Mouse (Mus musculus): ENCODE results near the gene 2700097O09Rik. TPM values are rescaled to one million over a fixed set of nuclear protein-coding genes. Genes with fewer than 3 reads are reported as not detected.
"Not testable (repeated sequence)": the region's sequence is repeated elsewhere in the genome, so short reads cannot be mapped to it uniquely, and the experiment has no call there.

Gene 2700097O09Rik
- polyA plus RNA-seq, 1 experiment from 2014 or later: 30.7 TPM

- H3K4me1 ChIP-seq (replicated peaks): no peaks in the 10 kb centered on the region
- H3K4me3 ChIP-seq (replicated peaks): no peak overlapping the region
- H3K9ac ChIP-seq: no peak overlapping the region
- WGBS: 83% methylated on average over 7 of the region's 7 CpGs
- H3K27ac ChIP-seq: no peak overlapping the region
- H3K4me2 ChIP-seq (replicated peaks): no peak overlapping the region
- H3K9me3 ChIP-seq: no peaks in the 10 kb centered on the region
- no peaks in the 10 kb centered on the region for H3K36me3 ChIP-seq
- ATAC-seq: no peak
- H3K27me3 ChIP-seq (replicated peaks): no peaks in the 10 kb centered on the region
Observed at GRCm38 (mm10) chr12:55019421-55019877, 60.5 kb downstream of the 2700097O09Rik start.

DNA sequence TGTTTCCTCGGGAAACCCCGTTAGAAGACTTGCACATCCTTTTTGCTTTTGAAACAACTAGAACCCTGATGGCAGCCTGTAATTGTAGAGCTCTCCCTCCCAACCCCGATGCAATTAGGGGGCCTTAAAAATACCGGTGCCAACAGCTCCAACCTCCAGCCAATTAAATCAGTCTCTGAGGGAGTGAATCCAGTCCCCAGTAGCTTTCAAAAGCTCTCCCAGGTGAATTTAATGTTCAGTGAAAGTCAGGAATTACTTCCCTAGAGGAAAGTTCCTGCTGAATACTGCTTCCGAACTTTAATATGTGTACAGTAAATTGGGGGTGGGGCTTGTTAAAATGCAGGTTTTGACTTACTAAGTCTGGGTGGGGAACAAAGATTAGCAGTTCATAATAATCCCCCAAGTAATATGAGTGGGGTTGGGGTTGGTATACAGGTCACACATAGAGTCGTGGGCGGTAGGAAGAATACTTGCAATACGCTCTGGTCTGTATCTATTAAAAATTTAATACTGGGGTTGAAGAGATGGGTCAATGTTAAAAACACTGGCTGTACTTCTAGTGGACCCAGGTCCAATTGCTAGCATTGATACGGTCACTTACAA, 62.7 kb downstream of the 2700097O09Rik start:
- H3K4me3 ChIP-seq (replicated peaks): no peak overlapping the region
- WGBS: 70% methylated on average over 9 of the region's 9 CpGs

DNA sequence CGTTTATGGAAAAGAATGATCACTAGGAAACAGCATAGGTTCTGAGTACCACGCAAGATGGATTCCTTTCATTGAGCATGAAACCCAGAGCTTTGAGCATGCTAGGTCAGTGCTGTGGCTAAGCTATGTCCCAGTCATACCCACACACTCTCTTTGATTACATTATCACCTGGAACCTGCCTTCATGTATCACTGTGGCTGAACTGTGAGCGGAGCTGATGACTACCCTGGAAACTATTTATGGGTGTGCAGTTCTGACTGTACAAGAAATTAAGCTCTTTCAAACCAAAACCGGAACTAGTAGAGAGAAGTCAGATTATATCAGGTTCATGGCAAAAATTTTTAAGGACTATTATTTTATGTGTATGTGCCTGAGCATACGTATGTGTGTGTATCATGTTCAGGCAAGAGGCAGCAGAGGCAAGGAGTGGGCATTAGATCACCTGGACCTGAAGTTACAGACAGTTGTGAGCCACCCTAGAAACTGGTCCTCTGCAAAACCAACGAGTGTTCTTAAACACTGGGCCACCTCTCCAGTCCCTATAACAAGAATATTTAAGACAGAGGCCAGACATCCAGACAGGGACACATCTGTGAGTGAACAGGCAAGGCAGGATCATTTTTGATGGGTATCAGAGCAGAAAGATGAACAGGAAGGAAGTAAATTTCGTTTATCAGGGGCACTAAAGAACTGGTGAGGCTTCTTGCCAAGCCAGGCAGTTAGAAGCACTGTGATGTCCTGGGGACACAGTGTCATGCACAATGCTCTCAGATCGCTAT, 63.4 kb downstream of the 2700097O09Rik start:
- H3K27ac ChIP-seq: no peak overlapping the region
- no peaks in the 10 kb centered on the region for H3K4me1 ChIP-seq (replicated peaks)
- no peak overlapping the region for H3K4me3 ChIP-seq (replicated peaks)
- H3K9me3 ChIP-seq: no peaks in the 10 kb centered on the region
- no peak for ATAC-seq
- H3K36me3 ChIP-seq: no peaks in the 10 kb centered on the region
- H3K9ac ChIP-seq: no peak overlapping the region
- no peaks in the 10 kb centered on the region for H3K27me3 ChIP-seq (replicated peaks)
- no peak overlapping the region for H3K4me2 ChIP-seq (replicated peaks)
- WGBS: 71% methylated on average over 8 of the region's 8 CpGs

More for the DNA sequence above, 62.7 kb downstream of the 2700097O09Rik start:
- Histone ChIP-seq H3K4me1 (replicated peaks) (no peaks in the 10 kb centered on the region), H3K36me3 (no peaks in the 10 kb centered on the region), H3K9ac (no peak overlapping the region), H3K4me2 (replicated peaks) (no peak overlapping the region), H3K27me3 (replicated peaks) (no peaks in the 10 kb centered on the region), H3K9me3 (no peaks in the 10 kb centered on the region), H3K27ac (no peak overlapping the region)
- no peak for ATAC-seq

DNA sequence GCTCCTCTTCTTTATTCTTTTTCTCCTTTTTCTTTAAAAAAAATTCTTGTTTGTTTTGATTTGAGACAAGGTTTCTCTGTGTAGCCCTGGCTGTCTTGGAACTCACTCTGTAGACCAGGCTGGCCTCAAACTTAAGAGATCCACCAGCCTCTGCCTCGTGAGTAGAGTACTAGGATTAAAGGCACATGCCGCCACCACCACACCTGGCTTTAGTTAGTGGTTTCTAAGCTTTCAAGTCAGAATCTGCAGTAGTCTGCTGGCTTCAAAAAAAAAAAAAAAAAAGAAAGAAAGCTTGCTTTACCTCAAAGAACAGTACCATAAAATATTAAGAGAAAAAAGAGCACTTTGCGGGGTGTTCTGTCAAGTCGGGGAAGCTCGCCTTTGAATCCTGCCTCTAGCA, 64.5 kb downstream of the 2700097O09Rik start:
- Histone ChIP-seq H3K9ac (no peak overlapping the region), H3K36me3 (no peaks in the 10 kb centered on the region), H3K27ac (no peak overlapping the region), H3K4me3 (replicated peaks) (no peak overlapping the region), H3K4me2 (replicated peaks) (no peak overlapping the region), H3K27me3 (replicated peaks) (no peaks in the 10 kb centered on the region), H3K9me3 (no peaks in the 10 kb centered on the region), H3K4me1 (replicated peaks) (no peaks in the 10 kb centered on the region)
- WGBS: 85% methylated on average over 5 of the region's 5 CpGs
- ATAC-seq: no peak

GRCm38 (mm10) chr12:55013626-55014398, 66.1 kb downstream of the 2700097O09Rik start, which contains the start of gene Baz1a:
Gene Baz1a, minus strand, starts transcription at chr12:55014348.
- 88% methylated on average over 6 of the region's 6 CpGs for WGBS
- Histone ChIP-seq H3K36me3 (no peaks in the 10 kb centered on the region), H3K4me1 (replicated peaks) (no peaks in the 10 kb centered on the region)

DNA sequence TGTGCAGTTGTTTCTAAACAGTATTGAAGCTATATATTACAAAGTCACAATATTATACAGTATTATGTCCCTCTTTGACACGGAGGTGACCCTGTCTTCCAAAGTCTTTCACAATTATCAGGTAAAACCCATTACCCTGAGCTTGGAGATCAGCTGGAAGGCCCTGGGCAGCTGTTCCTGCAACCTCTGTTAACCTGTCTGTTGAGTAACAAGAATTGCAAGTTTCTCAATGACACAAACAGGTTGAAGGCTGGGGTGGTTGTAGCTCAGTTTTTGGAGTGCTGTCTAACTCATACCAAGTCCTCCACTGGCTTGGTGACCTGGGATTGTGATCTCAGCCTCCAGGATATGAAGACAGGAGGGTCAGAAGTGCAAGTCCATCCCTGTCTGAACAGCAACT, 66.9 kb downstream of the 2700097O09Rik start:
- Histone ChIP-seq H3K4me1 (replicated peaks) (no peaks in the 10 kb centered on the region), H3K9me3 (no peaks in the 10 kb centered on the region), H3K4me2 (replicated peaks) (no peak overlapping the region), H3K36me3 (no peaks in the 10 kb centered on the region), H3K9ac (no peak overlapping the region), H3K27ac (no peak overlapping the region), H3K27me3 (replicated peaks) (no peaks in the 10 kb centered on the region), H3K4me3 (replicated peaks) (no peak overlapping the region)
- no peak for ATAC-seq
- WGBS: 74% methylated on average over 1 of the region's 1 CpGs

More at GRCm38 (mm10) chr12:55013626-55014398, 66.1 kb downstream of the 2700097O09Rik start, which contains the start of gene Baz1a:
- H3K27me3 ChIP-seq (replicated peaks): no peaks in the 10 kb centered on the region
- H3K9ac ChIP-seq: no peak within 1 kb of the TSS
- ATAC-seq: no peak
- no peak within 1 kb of the TSS for H3K4me3 ChIP-seq (replicated peaks)
- no peaks in the 10 kb centered on the region for H3K9me3 ChIP-seq
- H3K4me2 ChIP-seq (replicated peaks): no peak within 1 kb of the TSS
- H3K27ac ChIP-seq: no peak within 1 kb of the TSS

DNA sequence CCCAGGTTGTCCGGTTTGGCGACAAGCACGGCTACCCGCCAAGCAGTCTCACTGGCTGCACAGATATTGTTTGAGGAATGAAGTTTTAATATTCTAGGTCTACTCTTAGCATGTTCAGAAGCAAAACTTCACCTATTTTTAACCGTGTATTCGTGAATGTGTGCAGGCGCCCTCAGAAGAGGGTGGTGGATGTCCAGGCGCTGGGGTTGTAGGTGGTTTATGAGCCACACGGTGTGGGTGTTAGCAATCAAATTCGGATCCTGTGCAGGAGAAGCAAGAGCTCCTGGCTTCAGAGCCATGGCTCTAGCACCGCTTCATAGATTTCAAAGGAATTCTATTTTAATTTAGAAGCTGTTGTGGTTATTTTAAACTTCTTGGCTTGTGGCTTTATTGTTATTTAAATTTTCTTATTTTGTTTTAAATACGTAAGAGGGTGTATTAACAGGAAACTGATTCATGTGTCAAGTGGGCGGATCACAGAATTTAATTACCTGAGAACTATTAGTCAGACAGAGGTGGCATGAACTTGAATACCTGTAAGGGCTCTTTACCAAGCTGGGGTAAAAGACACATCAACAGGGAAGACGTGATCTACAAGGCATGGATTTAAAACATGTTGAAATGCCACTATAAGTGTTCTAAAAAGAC, 72.4 kb downstream of the 2700097O09Rik start:
- H3K4me1 ChIP-seq (replicated peaks): no peaks in the 10 kb centered on the region
- no peaks in the 10 kb centered on the region for H3K36me3 ChIP-seq
- no peaks in the 10 kb centered on the region for H3K9me3 ChIP-seq
- H3K27me3 ChIP-seq (replicated peaks): no peaks in the 10 kb centered on the region
- H3K4me2 ChIP-seq (replicated peaks): no peak overlapping the region
- H3K9ac ChIP-seq: no peak overlapping the region
- H3K27ac ChIP-seq: no peak overlapping the region
- no peak overlapping the region for H3K4me3 ChIP-seq (replicated peaks)
- ATAC-seq: no peak
- WGBS: 87% methylated on average over 14 of the region's 14 CpGs

GRCm38 (mm10) chr12:55006071-55006470, 73.8 kb downstream of the 2700097O09Rik start:
- Histone ChIP-seq H3K36me3 (no peaks in the 10 kb centered on the region), H3K4me1 (replicated peaks) (no peaks in the 10 kb centered on the region), H3K27me3 (replicated peaks) (no peaks in the 10 kb centered on the region), H3K27ac (no peak overlapping the region), H3K4me2 (replicated peaks) (no peak overlapping the region), H3K9ac (no peak overlapping the region), H3K9me3 (no peaks in the 10 kb centered on the region), H3K4me3 (replicated peaks) (no peak overlapping the region)
- WGBS: 87% methylated on average over 7 of the region's 7 CpGs
- no peak for ATAC-seq

DNA sequence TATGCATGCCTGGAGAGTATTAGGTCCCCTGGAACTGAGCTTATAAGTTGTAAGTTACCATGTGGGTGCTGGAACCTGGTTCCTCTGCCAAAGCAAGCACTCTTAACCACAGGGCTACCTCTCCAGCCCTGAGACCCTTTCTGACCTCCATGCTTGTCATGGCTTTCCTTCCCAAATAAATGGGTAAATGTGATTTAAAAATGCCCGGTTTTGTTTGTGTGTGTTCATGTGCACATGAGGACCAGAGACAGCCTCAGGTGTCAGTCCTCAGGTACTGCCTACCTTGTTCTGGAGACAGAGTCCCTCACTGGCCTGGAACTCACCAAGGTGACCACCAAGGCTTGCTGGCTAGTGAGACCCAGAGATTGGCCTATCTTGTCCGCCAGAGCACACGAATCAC, 75.5 kb downstream of the 2700097O09Rik start:
- H3K9ac ChIP-seq: no peak overlapping the region
- ATAC-seq: no peak
- H3K4me3 ChIP-seq (replicated peaks): no peak overlapping the region
- H3K4me1 ChIP-seq (replicated peaks): no peaks in the 10 kb centered on the region
- H3K9me3 ChIP-seq: no peaks in the 10 kb centered on the region
- H3K4me2 ChIP-seq (replicated peaks): no peak overlapping the region
- WGBS: 86% methylated on average over 3 of the region's 3 CpGs
- no peak overlapping the region for H3K27ac ChIP-seq
- no peaks in the 10 kb centered on the region for H3K27me3 ChIP-seq (replicated peaks)
- no peaks in the 10 kb centered on the region for H3K36me3 ChIP-seq

DNA sequence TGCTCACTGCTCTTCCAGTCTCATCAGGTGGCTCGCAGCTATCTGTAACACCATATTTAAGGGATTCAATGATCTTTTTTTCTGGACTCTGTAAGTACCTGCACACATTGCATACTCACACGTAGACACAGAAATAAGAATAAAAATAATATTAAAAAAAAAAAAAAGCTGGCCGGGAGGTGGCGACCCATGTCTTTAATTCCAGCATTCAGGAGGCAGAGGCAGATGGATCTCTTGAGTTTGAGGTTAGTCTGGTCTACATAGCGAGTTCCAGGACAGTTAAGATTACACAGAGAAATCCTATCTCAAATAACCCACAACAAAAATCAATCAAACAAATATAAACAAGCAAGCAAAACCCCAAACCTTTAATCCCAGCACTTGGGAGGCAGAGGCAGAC, 76.1 kb downstream of the 2700097O09Rik start:
- no peak overlapping the region for H3K4me3 ChIP-seq (replicated peaks)
- H3K27ac ChIP-seq: no peak overlapping the region
- no peak overlapping the region for H3K9ac ChIP-seq
- no peaks in the 10 kb centered on the region for H3K4me1 ChIP-seq (replicated peaks)
- H3K9me3 ChIP-seq: no peaks in the 10 kb centered on the region
- 91% methylated on average over 5 of the region's 5 CpGs for WGBS
- no peaks in the 10 kb centered on the region for H3K36me3 ChIP-seq
- no peaks in the 10 kb centered on the region for H3K27me3 ChIP-seq (replicated peaks)
- ATAC-seq: no peak
- H3K4me2 ChIP-seq (replicated peaks): no peak overlapping the region

GRCm38 (mm10) chr12:55002532-55002931, 77.4 kb downstream of the 2700097O09Rik start:
- H3K9ac ChIP-seq; H3K27ac ChIP-seq; H3K4me1 ChIP-seq (replicated peaks); H3K9me3 ChIP-seq; ATAC-seq; H3K4me2 ChIP-seq (replicated peaks); H3K27me3 ChIP-seq (replicated peaks); H3K4me3 ChIP-seq (replicated peaks); H3K36me3 ChIP-seq: not testable (repeated sequence)
- WGBS: 86% methylated on average over 7 of the region's 7 CpGs

All from intestine, embryonic 15.5 days (tissue).